Mouse (Mus musculus) bone marrow, adult 2 months (tissue): ENCODE data around the gene H2-K1. TPM values are rescaled to one million over a fixed set of nuclear protein-coding genes. Genes with fewer than 3 reads are reported as not detected.

Source experiments
- H3K27ac ChIP-seq: fragments of 200-500 bp; 2 replicates; pipeline ENCODE4 v1.5.1; 2012; ENCODE audit warnings: low read depth, mild to moderate bottlenecking, control low read depth, inconsistent platforms, low read length; ENCODE audit not compliant: control insufficient read depth, poor library complexity, insufficient read depth
- H3K4me1 ChIP-seq: fragments of 200-500 bp; 2 replicates; pipeline ENCODE4 v1.6.1; 2011; ENCODE audit warnings: low read length; ENCODE audit not compliant: control insufficient read depth, insufficient read depth
- H3K4me3 ChIP-seq: fragments of 200-500 bp; replicated peaks from 2 replicates; pipeline ENCODE3; 2011; ENCODE audit warnings: mild to moderate bottlenecking, low read depth, low read length, control low read depth; ENCODE audit not compliant: control insufficient read depth
- CTCF ChIP-seq: fragments of 200-500 bp; IDR thresholded peaks from 2 replicates; pipeline ENCODE4 v1.5.1; 2011; ENCODE audit warnings: low read length, control low read depth; ENCODE audit not compliant: control insufficient read depth, insufficient read depth
- POLR2A ChIP-seq: fragments of 200-500 bp; IDR thresholded peaks from 2 replicates; pipeline ENCODE4 v1.6.1; 2011; ENCODE audit warnings: low read depth, mild to moderate bottlenecking, control low read depth, low read length, borderline replicate concordance; ENCODE audit not compliant: control insufficient read depth
- WGBS: fragments of 180-500 bp; shearing (Covaris S2); methylation state at CpG from one replicate; pipeline ENCODE4 v1.1.7; 2018; 5-methylcytosine and 5-hydroxymethylcytosine counted together
- polyA plus RNA-seq: library from polyadenylated mRNA; stranded (reverse); fragments of >200 nt; gene quantifications from 2 replicates; pipeline ENCODE4 v1.2.4, GENCODE M21; 2011; ENCODE audit warnings: low replicate concordance; ENCODE audit not compliant: missing spikeins, insufficient read depth, insufficient read length

Gene H2-K1
- polyA plus RNA-seq, 1 experiment: 1,240 TPM

DNA sequence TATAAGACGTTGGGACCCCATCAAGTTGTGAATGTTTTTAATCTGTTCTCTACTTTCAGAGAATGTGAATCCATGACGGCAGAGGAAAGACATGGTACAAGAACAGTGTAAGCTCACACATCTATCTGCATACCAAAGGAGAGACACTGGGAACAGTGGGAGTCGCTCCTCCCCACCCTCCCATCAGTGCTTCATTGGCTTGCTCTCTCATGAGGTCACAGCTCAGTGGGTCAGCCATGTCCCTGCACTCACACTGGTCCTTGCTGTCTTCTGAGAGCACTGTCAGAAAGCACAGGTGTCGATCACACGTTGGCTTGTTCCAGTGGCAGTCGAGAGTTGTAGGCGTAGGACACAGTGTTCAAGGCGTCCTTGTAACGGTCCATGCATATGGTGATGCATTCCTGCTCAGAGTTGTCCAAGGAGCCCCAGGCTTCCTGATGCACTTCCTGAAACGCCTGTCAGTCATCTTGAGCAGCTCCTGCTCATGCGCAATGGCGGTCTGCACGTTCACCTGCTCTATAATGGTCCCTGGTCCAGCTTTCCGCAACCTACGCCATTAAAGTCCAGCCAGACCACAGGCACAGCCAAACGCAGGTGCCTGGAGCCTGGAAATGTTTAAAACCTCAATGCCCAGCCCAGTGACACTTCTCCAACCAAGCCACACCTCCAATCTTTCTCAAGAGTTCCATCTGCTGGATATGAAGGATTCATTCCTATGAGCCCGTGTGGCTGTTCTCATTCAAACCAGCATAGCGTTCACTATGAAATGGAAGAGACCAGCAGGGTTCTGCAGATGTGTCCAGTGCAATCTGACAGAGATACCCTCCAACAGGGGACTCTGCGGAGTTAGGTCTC, 19.7 kb downstream of the H2-K1 start:
- H3K4me3 ChIP-seq: no peak overlapping the region
- H3K4me1 ChIP-seq: peaks cover 6% of the 10 kb centered on the region
- no peak for TF ChIP-seq CTCF
- no peak for TF ChIP-seq POLR2A
- WGBS: 74% methylated on average over 19 of the region's 19 CpGs
- peak overlapping the region; percentile 60 for H3K27ac ChIP-seq

DNA sequence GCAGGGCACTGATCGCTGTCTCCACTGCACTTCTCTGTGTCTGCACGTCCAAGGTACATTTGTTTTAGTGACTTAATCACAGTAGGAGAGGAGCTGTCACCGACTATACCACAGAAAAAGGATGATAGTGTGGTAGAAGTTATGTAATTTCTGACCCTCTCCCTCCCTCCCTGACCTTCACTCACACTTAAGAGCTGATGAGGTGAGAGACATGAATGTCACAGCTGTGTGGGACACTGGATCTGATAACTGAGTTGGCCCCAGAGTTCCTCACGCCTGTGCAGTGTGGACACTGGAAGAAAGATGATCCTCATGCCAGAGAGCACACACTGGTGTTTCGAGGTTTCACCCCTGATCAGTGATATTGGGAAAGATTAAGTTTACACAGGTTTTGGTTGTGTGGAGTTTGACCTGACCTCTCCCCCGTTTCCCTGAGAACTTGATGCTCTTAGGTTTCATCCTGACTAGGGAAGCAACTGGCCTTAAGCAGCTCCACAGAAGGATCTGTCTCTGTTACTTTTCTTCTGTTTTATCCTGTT, 20.6 kb downstream of the H2-K1 start:
- WGBS: 56% methylated on average over 6 of the region's 6 CpGs
- peak overlapping the region; percentile 93 for H3K27ac ChIP-seq
- no peak overlapping the region for H3K4me3 ChIP-seq
- peaks cover 6% of the 10 kb centered on the region for H3K4me1 ChIP-seq
- TF ChIP-seq CTCF (no peak), POLR2A (no peak)

DNA sequence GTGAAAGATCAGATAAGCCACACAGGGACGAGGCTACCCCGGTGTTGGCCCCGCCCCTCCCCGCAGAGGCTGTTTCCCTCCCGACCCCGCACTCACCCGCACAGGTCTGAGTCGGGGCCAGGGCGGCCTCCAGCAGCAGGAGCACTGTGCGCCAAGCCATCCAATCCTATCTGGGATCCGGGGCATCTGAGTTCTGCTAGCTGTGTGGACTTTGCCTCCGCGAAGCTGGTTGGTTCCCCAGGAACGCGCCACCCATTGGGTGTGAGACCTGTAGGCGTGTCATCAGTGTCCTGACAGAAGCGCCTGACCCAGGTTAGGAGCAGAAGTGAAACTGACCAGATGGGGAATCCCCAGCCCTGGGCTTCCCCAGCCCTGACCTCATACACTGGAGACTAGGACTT, 21.5 kb downstream of the H2-K1 start:
- no peak for TF ChIP-seq CTCF
- peak; percentile 90 for TF ChIP-seq POLR2A
- peak overlapping the region; percentile 63 for H3K4me3 ChIP-seq
- H3K4me1 ChIP-seq: peaks cover 6% of the 10 kb centered on the region
- H3K27ac ChIP-seq: peak overlapping the region; percentile 93
- WGBS: 0% methylated on average over 17 of the region's 17 CpGs

DNA sequence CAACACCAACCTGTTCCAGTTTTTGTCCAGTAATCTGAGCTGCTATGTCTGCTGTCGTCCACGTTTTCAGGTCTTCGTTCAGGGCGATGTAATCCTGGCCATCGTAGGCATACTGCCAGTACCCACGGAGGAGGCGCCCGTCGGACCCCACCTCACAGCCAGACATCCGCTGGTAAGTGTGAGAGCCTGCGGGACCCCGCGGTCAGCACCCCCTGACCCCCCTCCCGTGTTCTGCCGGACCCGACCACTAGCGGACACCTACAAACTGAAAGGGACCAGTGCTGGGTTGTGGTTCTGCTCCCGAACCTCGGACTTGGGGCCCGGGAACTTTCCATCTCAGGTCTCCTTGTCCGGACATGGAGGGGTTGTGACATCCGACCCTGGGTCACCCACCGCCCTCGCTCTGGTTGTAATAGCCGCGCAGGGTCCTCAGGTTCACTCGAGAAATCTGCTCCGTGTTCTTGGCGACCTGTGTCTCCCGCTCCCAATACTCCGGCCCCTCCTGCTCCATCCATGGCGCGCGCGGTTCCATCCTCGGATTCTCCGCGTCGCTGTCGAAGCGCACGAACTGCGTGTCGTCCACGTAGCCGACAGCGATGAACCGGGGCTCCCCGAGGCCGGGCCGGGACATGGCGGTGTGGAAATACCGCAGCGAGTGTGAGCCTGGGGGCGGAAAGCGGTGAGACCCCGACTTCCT, 22.1 kb downstream of the H2-K1 start:
- Histone ChIP-seq H3K4me3 (peak overlapping the region; percentile 63), H3K4me1 (peaks cover 6% of the 10 kb centered on the region), H3K27ac (peak overlapping the region; percentile 93)
- 6% methylated on average over 57 of the region's 57 CpGs for WGBS
- no peak for TF ChIP-seq CTCF
- 0 out of 2 replicates have a peak, but pooled peaks have one; percentile 11 for TF ChIP-seq POLR2A

- Histone ChIP-seq H3K4me1 (no peaks in the 10 kb centered on the region), H3K27ac (no peak overlapping the region), H3K4me3 (no peak overlapping the region)
- WGBS: 79% methylated on average over 3 of the region's 3 CpGs
- TF ChIP-seq CTCF (no peak), POLR2A (no peak)
These were observed 26.6 kb downstream of the H2-K1 start for GRCm38 (mm10) chr17:33973572-33973971.

GRCm38 (mm10) chr17:33972691-33973090, 27.5 kb downstream of the H2-K1 start:
- no peak overlapping the region for H3K27ac ChIP-seq
- no peak overlapping the region for H3K4me3 ChIP-seq
- whole genome bisulfite sequencing: 29% methylated on average over 1 of the region's 1 CpGs
- H3K4me1 ChIP-seq: no peaks in the 10 kb centered on the region
- no peak for TF ChIP-seq POLR2A
- TF ChIP-seq CTCF: no peak

GRCm38 (mm10) chr17:33969394-33969793, 30.8 kb downstream of the H2-K1 start:
- no peak for TF ChIP-seq POLR2A
- peak; percentile 42; the same call in 1 of the 2 replicates for TF ChIP-seq CTCF
- H3K4me1 ChIP-seq: no peaks in the 10 kb centered on the region
- 83% methylated on average over 4 of the region's 4 CpGs for WGBS
- H3K27ac ChIP-seq: no peak overlapping the region
- no peak overlapping the region for H3K4me3 ChIP-seq

DNA sequence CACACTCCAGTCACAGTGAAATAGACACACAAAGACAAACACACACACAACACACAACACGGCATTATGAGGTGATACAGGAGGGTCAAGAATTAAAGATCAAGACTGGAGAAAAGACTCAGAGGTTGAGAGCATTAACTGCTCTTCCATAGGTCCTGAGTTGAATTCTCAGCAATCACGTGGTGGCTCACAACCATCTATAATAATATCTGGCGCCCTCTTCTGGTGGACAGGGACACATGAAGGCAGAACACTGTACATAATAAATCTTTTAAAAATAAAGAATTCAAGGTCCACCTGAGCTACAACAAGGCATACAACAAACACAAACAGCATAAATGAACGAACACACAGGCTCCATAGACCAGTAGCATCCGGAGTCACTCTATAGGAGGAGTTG, 31.2 kb downstream of the H2-K1 start:
- 30% methylated on average over 5 of the region's 5 CpGs for WGBS
- Histone ChIP-seq H3K4me1 (no peaks in the 10 kb centered on the region), H3K27ac (no peak overlapping the region), H3K4me3 (no peak overlapping the region)
- no peak for TF ChIP-seq CTCF
- TF ChIP-seq POLR2A: no peak
